Mouse (Mus musculus): Measurements from ENCODE around the gene Slc25a12. TPM values are rescaled to one million over a fixed set of nuclear protein-coding genes. Genes with fewer than 3 reads are reported as not detected.

Slc25a12 gene
- total RNA-seq, 4 experiments from 2014 or later, result 95.3 to 120 (median 107) TPM

GRCm38 (mm10) chr2:71349511-71349910 lies 18.0 kb downstream of the Slc25a12 start:
- no peak for DNase-seq

GRCm38 (mm10) chr2:71347732-71348490 lies 19.6 kb downstream of the Slc25a12 start:
- no peak for DNase-seq

- DNase-seq, result no peak
Observed at GRCm38 (mm10) chr2:71347160-71347559, 20.4 kb downstream of the Slc25a12 start.

GRCm38 (mm10) chr2:71343884-71344640 lies 23.5 kb downstream of the Slc25a12 start:
- no peak for DNase-seq

GRCm38 (mm10) chr2:71340126-71340525 lies 27.4 kb downstream of the Slc25a12 start:
- DNase-seq, result no peak

- DNase-seq, result no peak
Observed at GRCm38 (mm10) chr2:71338145-71338796, 29.3 kb downstream of the Slc25a12 start.

GRCm38 (mm10) chr2:71336631-71337030 lies 30.9 kb downstream of the Slc25a12 start:
- DNase-seq, result no peak

GRCm38 (mm10) chr2:71336209-71336608 lies 31.3 kb downstream of the Slc25a12 start:
- DNase-seq, result no peak

- no peak for DNase-seq
Observed at GRCm38 (mm10) chr2:71333986-71334822, 33.3 kb downstream of the Slc25a12 start.

- no peak for DNase-seq
Observed at GRCm38 (mm10) chr2:71329761-71330160, 37.8 kb downstream of the Slc25a12 start.

GRCm38 (mm10) chr2:71328391-71329160 lies 39.0 kb downstream of the Slc25a12 start:
- no peak for DNase-seq

GRCm38 (mm10) chr2:71327715-71328114 lies 39.8 kb downstream of the Slc25a12 start:
- no peak for DNase-seq

- no peak for DNase-seq
Observed at GRCm38 (mm10) chr2:71326766-71327464, 40.6 kb downstream of the Slc25a12 start.

GRCm38 (mm10) chr2:71323886-71324285 lies 43.7 kb downstream of the Slc25a12 start:
- no peak for DNase-seq

- DNase-seq, result no peak
Observed at GRCm38 (mm10) chr2:71321486-71321885, 46.1 kb downstream of the Slc25a12 start.

- no peak for DNase-seq
Observed at GRCm38 (mm10) chr2:71316116-71316789, 51.3 kb downstream of the Slc25a12 start.

GRCm38 (mm10) chr2:71315022-71315421 lies 52.5 kb downstream of the Slc25a12 start:
- no peak for DNase-seq

GRCm38 (mm10) chr2:71314080-71314479 lies 53.5 kb downstream of the Slc25a12 start:
- no peak for DNase-seq

GRCm38 (mm10) chr2:71312067-71312466 lies 55.5 kb downstream of the Slc25a12 start:
- DNase-seq, result no peak

GRCm38 (mm10) chr2:71309726-71310125 lies 57.8 kb downstream of the Slc25a12 start:
- DNase-seq, result no peak
